In the genomic region with DNA sequence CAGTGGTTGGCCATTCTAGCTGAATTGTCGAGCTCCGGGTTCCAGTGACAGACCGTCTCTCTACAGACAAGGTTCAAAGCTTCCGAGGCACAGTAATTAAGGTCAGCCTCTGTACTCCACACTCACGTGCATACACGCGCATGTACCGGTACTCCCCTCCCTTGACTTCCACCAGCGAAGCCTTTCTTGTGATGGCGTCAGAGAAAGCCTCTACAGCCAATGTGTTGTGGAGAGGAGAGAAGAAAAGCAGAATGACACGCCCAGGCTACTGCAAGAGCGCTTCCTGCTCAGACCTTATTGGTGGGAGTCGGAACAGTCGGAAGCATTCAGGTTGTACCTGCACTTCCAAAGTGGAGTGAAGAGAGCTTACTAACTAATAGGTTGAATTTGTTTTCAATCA, we compare ENCODE assay signal across 21 mouse cellular contexts. TPM values are rescaled to one million over a fixed set of nuclear protein-coding genes. Genes with fewer than 3 reads are reported as not detected.
"Had no signal": no experiment of that assay in that cellular context is flagged by ENCODE, and none has a peak within 500 bp of the region (broad histone marks: within the 10 kb centered on the region; RNA-seq: fewer than 3 reads in every experiment).

No protein-coding gene starts in this region.

- H3K27me3 ChIP-seq: liver, embryonic 13.5 days; midbrain, embryonic 12.5 days; midbrain, embryonic 15.5 days; neural tube, embryonic 12.5 days; neural tube, embryonic 15.5 days had no signal

- ATAC-seq: midbrain, embryonic 15.5 days had no signal

- H3K27ac ChIP-seq: kidney, postnatal 0 days; layer of hippocampus, adult 2 months; left cerebral cortex, adult 2 months; liver, embryonic 13.5 days; midbrain, embryonic 12.5 days; midbrain, embryonic 15.5 days; neural tube, embryonic 12.5 days; neural tube, embryonic 15.5 days; stomach, postnatal 0 days had no signal

- DNase-seq: kidney, postnatal 25 days; layer of hippocampus, adult 9-11 months; liver, embryonic 13.5 days; lung, adult 2 months; lung, postnatal 14 days; lung, postnatal 4 days; right cerebral cortex, adult 18-20 months; right cerebral cortex, postnatal 14 days; right cerebral cortex, postnatal 4 days; thymus, adult 18-20 months; thymus, postnatal 14 days; thymus, postnatal 4 days had no signal

- H3K4me2 ChIP-seq: liver, embryonic 13.5 days; midbrain, embryonic 12.5 days; midbrain, embryonic 15.5 days; neural tube, embryonic 12.5 days; neural tube, embryonic 15.5 days had no signal

- H3K9me3 ChIP-seq: liver, embryonic 13.5 days; midbrain, embryonic 12.5 days; midbrain, embryonic 15.5 days; neural tube, embryonic 12.5 days; neural tube, embryonic 15.5 days had no signal

- H3K36me3 ChIP-seq: liver, embryonic 13.5 days; midbrain, embryonic 15.5 days; neural tube, embryonic 15.5 days had no signal

- H3K4me3 ChIP-seq: layer of hippocampus, adult 2 months; left cerebral cortex, adult 2 months; liver, embryonic 13.5 days; midbrain, embryonic 12.5 days; midbrain, embryonic 15.5 days; neural tube, embryonic 12.5 days; neural tube, embryonic 15.5 days had no signal

- H3K4me1 ChIP-seq: liver, embryonic 13.5 days; midbrain, embryonic 12.5 days; midbrain, embryonic 15.5 days; neural tube, embryonic 12.5 days; neural tube, embryonic 15.5 days had no signal

- H3K9ac ChIP-seq: liver, embryonic 13.5 days; midbrain, embryonic 12.5 days; midbrain, embryonic 15.5 days; neural tube, embryonic 12.5 days; neural tube, embryonic 15.5 days had no signal

RNA-seq across cellular contexts. Expression of gene Jam2, which starts 19.5 kb away (rescaled TPM):
- total RNA-seq: megakaryocyte progenitor cell, adult 5-6 weeks had no signal
